Mouse (Mus musculus) small intestine, adult 2 months (tissue): ENCODE results near the gene Trpv6.

ENCODE experiments used
- CTCF ChIP-seq: fragments of 200-500 bp; IDR thresholded peaks from 2 replicates; pipeline ENCODE4 v1.5.1; 2012; ENCODE audit warnings: low read depth, mild to moderate bottlenecking, control low read depth, inconsistent platforms, low read length, moderate library complexity, mixed read lengths; ENCODE audit not compliant: insufficient replicate concordance, insufficient read length; ENCODE audit errors: extremely low read depth
- POLR2A ChIP-seq: fragments of 200-500 bp; IDR thresholded peaks from 2 replicates; pipeline ENCODE4 v1.6.1; 2012; ENCODE audit warnings: low read depth, mild to moderate bottlenecking, control low read depth, inconsistent platforms, low read length, moderate library complexity

DNA sequence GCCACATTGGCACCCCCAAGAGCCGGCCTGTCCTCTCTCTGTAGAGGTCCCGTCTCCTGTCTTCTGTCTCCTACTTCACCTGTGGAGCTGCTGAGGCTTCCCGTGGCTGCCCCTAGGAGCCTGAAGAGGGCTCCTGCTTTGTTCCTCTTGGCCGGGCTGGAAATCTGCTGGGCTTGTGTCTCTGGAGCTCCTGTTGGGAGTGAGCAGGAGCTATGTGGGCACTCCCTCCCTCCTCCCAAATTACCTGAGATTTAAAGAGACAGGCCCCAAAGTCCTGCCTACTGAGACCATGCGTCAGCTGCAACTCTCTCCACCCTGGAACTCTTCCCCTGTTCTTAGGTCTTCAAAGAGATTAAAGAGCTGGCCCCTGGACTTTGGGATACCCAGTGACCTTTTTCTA lies at the start of gene Trpv6:
- TF ChIP-seq CTCF (no peak), POLR2A (no peak)
